Mouse (Mus musculus): ENCODE measurements around the gene 5430419D17Rik. TPM values are rescaled to one million over a fixed set of nuclear protein-coding genes. Genes with fewer than 3 reads are reported as not detected.
A peak's percentile ranks its signal among the peaks of the same experiment; 100 is the strongest.

The 5430419D17Rik gene
- total and polyA plus RNA-seq, 3 experiments: not detected

GRCm38 (mm10) chr7:131169099-131169498 is 5.1 kb upstream of the 5430419D17Rik start:
- no peak overlapping the region for H3K4me2 ChIP-seq (ENCODE audit: insufficient read depth, low read depth, poor library complexity, severe bottlenecking)
- no peaks in the 10 kb centered on the region for H3K4me1 ChIP-seq (ENCODE audit: control insufficient read depth in 1 of 2, insufficient read depth in 2 of 2)
- peaks cover 2% of the 10 kb centered on the region for H3K9me3 ChIP-seq (replicated peaks; ENCODE audit: low read length)
- H3K4me3 ChIP-seq (replicated peaks in 1 of 3; ENCODE audit: low read depth in 2 of 3, low read length in 2 of 3, poor library complexity in 1 of 3): no peak overlapping the region
- H3K27ac ChIP-seq (ENCODE audit: insufficient read depth, low read depth): no peak overlapping the region
- no peak for DNase-seq (ENCODE audit: extremely low read depth)
- dilution Hi-C loops (cut with MboI; ENCODE audit: extremely low pct_ligation_motif_present, extremely low pct_unique_long_range_greater_than_20kb, low sequenced_read_pairs): no loop called here
- H3K79me2 ChIP-seq (replicated peaks; ENCODE audit: control insufficient read depth, extremely low read depth, insufficient read depth, poor library complexity, severe bottlenecking): no peaks in the 10 kb centered on the region
- H3K36me3 ChIP-seq (replicated peaks in 1 of 2; ENCODE audit: control insufficient read depth in 1 of 2, insufficient read depth in 1 of 2, low read length in 1 of 2): no peaks in the 10 kb centered on the region
- TF ChIP-seq POLR2AphosphoS2 (IDR thresholded peaks at IDR 0.05; ENCODE audit: low read depth, low read length) (no peak), UBTF (IDR thresholded peaks at IDR 0.05; ENCODE audit: low read depth, low read length) (no peak), NRF1 (IDR thresholded peaks at IDR 0.05; ENCODE audit: low read depth, low read length) (no peak), USF2 (conservative IDR thresholded peaks at IDR 0.05; ENCODE audit: low read depth, low read length) (no peak), PAX5 (IDR thresholded peaks at IDR 0.05; ENCODE audit: low read length) (no peak), SMC3 (IDR thresholded peaks at IDR 0.05; ENCODE audit: low read depth, low read length) (no peak), NELFE (IDR thresholded peaks at IDR 0.05; ENCODE audit: low read depth, low read length) (no peak), MAX (IDR thresholded peaks at IDR 0.05; ENCODE audit: low read length) (no peak), USF1 (IDR thresholded peaks at IDR 0.05; ENCODE audit: low read depth, low read length) (no peak), RCOR1 (conservative IDR thresholded peaks at IDR 0.05; ENCODE audit: low read depth, low read length) (no peak), ZKSCAN1 (IDR thresholded peaks at IDR 0.05; ENCODE audit: borderline replicate concordance, low read depth, low read length) (no peak), MAFK (IDR thresholded peaks at IDR 0.05; ENCODE audit: insufficient replicate concordance, low read length) (no peak), ZNF384 (IDR thresholded peaks at IDR 0.05; ENCODE audit: low read depth, low read length) (no peak), EP300 (IDR thresholded peaks at IDR 0.05; ENCODE audit: low read length) (no peak), GABPA (IDR thresholded peaks at IDR 0.05; ENCODE audit: insufficient replicate concordance, low read depth, low read length) (no peak), BHLHE40 (IDR thresholded peaks at IDR 0.05; ENCODE audit: low read depth, low read length) (no peak), ZMIZ1 (IDR thresholded peaks at IDR 0.05; ENCODE audit: low read depth, low read length) (no peak), CHD1 (IDR thresholded peaks at IDR 0.05; ENCODE audit: low read depth, low read length) (no peak), CHD2 (IDR thresholded peaks at IDR 0.05; ENCODE audit: low read length) (no peak), HCFC1 (IDR thresholded peaks at IDR 0.05; ENCODE audit: low read depth, low read length) (no peak)
- no peak overlapping the region for H3K9ac ChIP-seq (ENCODE audit: insufficient read depth, low read depth)
- H3K27me3 ChIP-seq (replicated peaks): peaks cover 63% of the 10 kb centered on the region
- in situ Hi-C loops (cut with MboI; ENCODE audit: low pct_ligation_motif_present, low pct_unique_long_range_greater_than_20kb, low sequenced_read_pairs): no loop called here

DNA sequence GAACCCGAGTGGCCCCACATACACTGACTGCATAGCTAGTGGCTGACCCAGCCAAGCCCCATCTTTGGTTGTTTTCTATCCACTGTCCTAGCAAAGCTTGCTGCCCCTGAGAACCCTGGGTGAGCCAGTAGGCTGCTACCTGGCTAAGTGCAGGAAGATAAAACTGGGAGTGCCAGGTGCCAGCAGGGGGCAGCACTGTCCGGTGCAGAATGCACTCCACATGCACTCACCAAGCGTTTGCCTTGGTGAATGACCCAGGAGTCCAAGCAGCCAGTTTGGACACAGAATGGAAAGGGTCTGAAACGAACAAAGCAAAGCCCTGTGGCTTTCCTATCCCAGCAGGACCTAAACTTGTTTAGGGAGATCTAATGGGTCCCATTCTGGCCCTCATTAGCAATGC is 8.5 kb downstream of the 5430419D17Rik start:
- Histone ChIP-seq H3K79me2 (replicated peaks; ENCODE audit: control insufficient read depth, extremely low read depth, insufficient read depth, poor library complexity, severe bottlenecking) (no peaks in the 10 kb centered on the region), H3K27ac (ENCODE audit: insufficient read depth, low read depth) (no peak overlapping the region), H3K4me2 (ENCODE audit: insufficient read depth, low read depth, poor library complexity, severe bottlenecking) (no peak overlapping the region), H3K4me3 (replicated peaks in 1 of 3; ENCODE audit: low read depth in 2 of 3, low read length in 2 of 3, poor library complexity in 1 of 3) (no peak overlapping the region), H3K9ac (ENCODE audit: insufficient read depth, low read depth) (no peak overlapping the region), H3K4me1 (ENCODE audit: control insufficient read depth in 1 of 2, insufficient read depth in 2 of 2) (no peaks in the 10 kb centered on the region), H3K36me3 (replicated peaks in 1 of 2; ENCODE audit: control insufficient read depth in 1 of 2, insufficient read depth in 1 of 2, low read length in 1 of 2) (no peaks in the 10 kb centered on the region), H3K9me3 (replicated peaks; ENCODE audit: low read length) (no peaks in the 10 kb centered on the region), H3K27me3 (replicated peaks) (peaks cover 78% of the 10 kb centered on the region)
- peak; percentile 51 for DNase-seq (ENCODE audit: extremely low read depth)
- TF ChIP-seq SMC3 (IDR thresholded peaks at IDR 0.05; ENCODE audit: low read depth, low read length) (peak; percentile 53), KAT2A (IDR thresholded peaks at IDR 0.05; ENCODE audit: insufficient replicate concordance, low read length) (no peak), MXI1 (IDR thresholded peaks at IDR 0.05; ENCODE audit: low read depth, low read length) (no peak), IRF4 (IDR thresholded peaks at IDR 0.05; ENCODE audit: low read depth, low read length) (peak; percentile 71; the same call in 1 of the 2 replicates), RCOR1 (conservative IDR thresholded peaks at IDR 0.05; ENCODE audit: low read depth, low read length) (no peak), CTCF (conservative IDR thresholded peaks at IDR 0.05 in 1 of 2, IDR thresholded peaks at IDR 0.05 in 1 of 2; ENCODE audit: low read depth in 2 of 2, low read length in 2 of 2) (peak; percentile 74 to 75), ETS1 (conservative IDR thresholded peaks at IDR 0.05; ENCODE audit: low read depth, low read length) (no peak), E2F4 (IDR thresholded peaks at IDR 0.05; ENCODE audit: insufficient replicate concordance, low read depth, low read length) (no peak), ZNF384 (IDR thresholded peaks at IDR 0.05; ENCODE audit: low read depth, low read length) (no peak), RAD21 (IDR thresholded peaks at IDR 0.05; ENCODE audit: low read depth, low read length) (peak; percentile 55), NRF1 (IDR thresholded peaks at IDR 0.05; ENCODE audit: low read depth, low read length) (no peak)
- in situ Hi-C loops (cut with MboI; ENCODE audit: low pct_ligation_motif_present, low pct_unique_long_range_greater_than_20kb, low sequenced_read_pairs) (no loop called here), dilution Hi-C loops (cut with MboI; ENCODE audit: extremely low pct_ligation_motif_present, extremely low pct_unique_long_range_greater_than_20kb, low sequenced_read_pairs) (no loop called here)
